Mouse (Mus musculus) lung, embryonic 16.5 days (tissue): ENCODE measurements around the gene Yod1. TPM values are rescaled to one million over a fixed set of nuclear protein-coding genes. Genes with fewer than 3 reads are reported as not detected.

Experiments
- polyA plus RNA-seq: library from polyadenylated mRNA; unstranded; fragments of >200 nt; fragmentation: Nextera tagmentation; extraction: Ambion mirVana; gene quantifications from 2 replicates; pipeline ENCODE4 v1.2.1, GENCODE M21; 2015

The Yod1 gene
- polyA plus RNA-seq, 1 experiment from 2014 or later = 15.6 TPM

Other genes starting within 250 kb of the Yod1 start
- not detected in 2 replicates for gene Zp3r, start 87.7 kb upstream of the Yod1 start, polyA plus RNA-seq
- not detected in 2 replicates for gene C4bp, start 55.7 kb upstream of the Yod1 start, polyA plus RNA-seq
- gene Gm29427, start 1.5 kb upstream of the Yod1 start, polyA plus RNA-seq = not detected in 2 replicates
- 10.7 and 11.5 TPM in 2 replicates for gene Pfkfb2, start 11.9 kb downstream of the Yod1 start, polyA plus RNA-seq
- 21.0 and 21.2 TPM in 2 replicates for gene AA986860, start 14.6 kb downstream of the Yod1 start, polyA plus RNA-seq
- 0.11 TPM in 1 of 2 replicates, not detected in the other for gene Fcamr, start 83.6 kb downstream of the Yod1 start, polyA plus RNA-seq
- 0.06 and 0.14 TPM in 2 replicates for gene Pigr, start 109.4 kb downstream of the Yod1 start, polyA plus RNA-seq
- 0.30 TPM in 1 of 2 replicates, not detected in the other for gene Fcmr, start 148.3 kb downstream of the Yod1 start, polyA plus RNA-seq
- not detected in 2 replicates for gene Il24, start 170.1 kb downstream of the Yod1 start, polyA plus RNA-seq
- gene Il20, start 194.1 kb downstream of the Yod1 start, polyA plus RNA-seq = not detected in 2 replicates
- not detected in 2 replicates for gene Il19, start 222.8 kb downstream of the Yod1 start, polyA plus RNA-seq